Mouse (Mus musculus): ENCODE measurements around the gene Dcst2.

The Dcst2 gene

GRCm38 (mm10) chr3:89361675-89362074 is at the start of gene Dcst2:
Dcst2 (plus strand) TSS chr3:89361975.
- DNase-seq (ENCODE audit: inconsistent age in 2 of 2, low spot score in 1 of 2) = peak in 1 of 2 experiments; percentile 5

DNA sequence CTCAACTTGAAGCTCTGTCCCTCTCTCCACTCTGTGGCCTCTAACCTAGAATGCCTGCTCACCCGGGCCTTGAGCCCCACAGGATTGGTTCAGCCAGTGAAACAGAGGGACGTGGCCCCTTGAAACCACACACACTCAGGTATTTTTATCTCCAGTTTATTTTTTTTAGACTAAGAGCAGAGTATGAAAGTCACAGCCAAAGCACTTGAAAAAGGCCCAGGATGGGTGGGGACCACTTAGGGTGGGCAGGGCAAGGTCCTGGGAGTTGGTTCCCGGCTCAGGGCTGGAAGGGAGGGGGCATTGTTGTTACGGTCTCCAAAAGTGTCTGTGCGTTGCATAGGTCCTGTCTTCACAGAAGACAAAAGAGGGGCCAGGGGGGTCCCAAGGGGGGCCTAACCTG is 47.4 kb upstream of the Dcst2 start:
- no peak for DNase-seq (ENCODE audit: inconsistent age in 2 of 2, low spot score in 1 of 2)

DNA sequence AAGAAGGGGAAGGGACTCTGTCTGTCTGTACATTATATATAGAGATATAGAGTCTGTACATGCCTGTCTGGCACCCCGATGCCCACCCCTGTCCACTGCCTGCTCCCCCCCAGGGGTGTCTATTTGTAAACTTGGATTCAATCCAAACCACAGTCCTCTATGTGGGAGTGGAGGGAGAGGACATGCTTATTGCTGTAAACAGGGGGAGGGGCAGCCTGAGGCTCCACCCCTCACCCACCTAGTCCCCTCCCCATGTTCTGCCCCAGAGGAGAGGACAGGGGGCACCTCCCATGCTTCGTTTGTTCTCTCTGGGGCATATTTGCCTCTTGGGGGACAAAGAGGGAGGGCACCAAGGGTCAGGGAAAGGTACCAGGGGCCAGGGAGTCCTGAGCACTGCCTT is 47.0 kb upstream of the Dcst2 start:
- DNase-seq (ENCODE audit: inconsistent age in 2 of 2, low spot score in 1 of 2) = no peak

- DNase-seq (ENCODE audit: inconsistent age in 2 of 2, low spot score in 1 of 2) = peak; percentile 62 to 87
Observed at GRCm38 (mm10) chr3:89315195-89315929, 46.4 kb upstream of the Dcst2 start.

- peak in 1 of 2 experiments; percentile 41 for DNase-seq (ENCODE audit: inconsistent age in 2 of 2, low spot score in 1 of 2)
Observed at GRCm38 (mm10) chr3:89315930-89316831, 45.6 kb upstream of the Dcst2 start.

- peak; percentile 81 to 95 for DNase-seq (ENCODE audit: inconsistent age in 2 of 2, low spot score in 1 of 2)
Observed at GRCm38 (mm10) chr3:89316833-89317232, 44.9 kb upstream of the Dcst2 start.

DNA sequence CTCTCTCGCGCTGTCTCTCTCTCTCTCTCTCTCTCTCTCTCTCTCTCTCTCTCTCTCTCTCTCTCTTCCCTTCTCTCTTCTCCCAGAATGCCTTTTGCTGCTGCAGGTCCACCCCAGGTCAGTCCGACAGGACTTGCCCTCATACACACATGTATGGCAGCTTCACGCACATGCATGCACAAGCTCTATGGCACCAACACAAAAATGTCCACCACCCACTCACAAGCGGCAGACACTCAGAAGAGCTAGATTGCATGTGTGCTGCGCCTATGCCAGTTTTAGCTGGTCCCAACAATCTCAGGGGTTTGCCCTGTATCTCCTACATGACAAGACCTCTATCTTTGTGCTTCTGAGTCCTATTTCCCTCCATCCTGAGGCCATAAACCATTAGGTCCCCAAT is 44.5 kb upstream of the Dcst2 start:
- no peak for DNase-seq (ENCODE audit: inconsistent age in 2 of 2, low spot score in 1 of 2)

GRCm38 (mm10) chr3:89318316-89318715 is 43.5 kb upstream of the Dcst2 start:
- no peak for DNase-seq (ENCODE audit: inconsistent age in 2 of 2, low spot score in 1 of 2)

DNA sequence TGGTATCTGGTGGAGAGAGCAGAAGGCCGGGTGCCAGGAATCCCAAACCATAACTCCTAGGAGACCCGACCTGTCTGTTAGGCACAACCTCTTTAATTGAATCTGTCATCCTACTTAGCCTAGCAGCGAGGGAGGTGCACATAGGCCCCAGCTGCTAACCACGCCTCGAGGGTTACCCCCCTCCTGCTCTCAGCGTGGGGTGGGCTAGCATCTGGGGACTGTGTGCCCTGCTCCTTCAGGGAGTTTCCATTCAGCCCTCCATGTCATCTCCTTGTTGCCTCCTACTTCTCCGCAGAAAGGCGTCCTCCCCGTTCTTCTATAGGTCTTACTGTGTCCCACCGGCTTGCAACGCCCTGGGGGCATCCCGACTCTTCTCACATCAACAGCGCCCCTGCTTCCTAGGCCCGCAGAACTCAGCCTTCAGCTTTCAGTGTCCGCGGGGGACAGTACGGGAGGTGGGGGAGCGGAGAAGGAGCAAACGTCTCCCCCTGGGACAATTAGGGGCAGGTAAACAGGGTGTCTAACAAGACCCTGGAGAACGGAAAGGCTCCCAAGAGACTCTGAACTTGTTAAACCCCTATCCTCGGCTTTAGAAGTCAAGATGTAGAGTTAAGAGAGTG is 42.7 kb upstream of the Dcst2 start:
- DNase-seq (ENCODE audit: inconsistent age in 2 of 2, low spot score in 1 of 2) = no peak

- DNase-seq (ENCODE audit: inconsistent age in 2 of 2, low spot score in 1 of 2) = no peak
Observed at GRCm38 (mm10) chr3:89319591-89320350, 42.0 kb upstream of the Dcst2 start.

DNA sequence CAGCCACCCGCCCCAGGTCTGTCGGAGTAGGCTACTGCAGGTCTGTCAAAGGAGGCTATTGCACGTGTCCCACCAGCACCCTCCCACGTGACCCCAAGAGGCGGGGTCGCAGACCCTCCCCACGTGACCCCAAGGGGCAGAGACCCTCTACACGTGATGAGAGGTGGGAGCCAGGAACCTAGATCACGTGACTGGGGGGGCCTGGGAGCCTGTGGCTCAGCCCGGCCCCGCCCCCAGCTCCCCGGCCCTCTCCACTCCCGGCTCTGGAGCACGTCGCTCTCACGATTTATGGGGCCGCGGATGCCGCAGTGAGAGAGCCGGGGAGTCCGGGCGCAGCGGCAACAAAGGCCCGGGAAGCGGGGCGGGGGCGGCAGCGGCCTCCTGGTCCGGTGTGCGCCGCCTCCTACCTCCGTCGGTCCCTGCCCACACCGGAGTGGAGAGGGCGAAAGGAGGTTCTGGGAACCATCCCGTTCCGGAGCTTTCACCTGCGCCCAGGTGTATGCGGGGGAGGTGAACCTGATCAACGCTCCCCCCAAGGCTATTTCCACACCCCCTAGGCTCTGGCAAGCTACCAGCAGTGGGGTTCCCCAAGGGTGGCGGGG is 41.1 kb upstream of the Dcst2 start:
- peak; percentile 50 to 66 for DNase-seq (ENCODE audit: inconsistent age in 2 of 2, low spot score in 1 of 2)

DNA sequence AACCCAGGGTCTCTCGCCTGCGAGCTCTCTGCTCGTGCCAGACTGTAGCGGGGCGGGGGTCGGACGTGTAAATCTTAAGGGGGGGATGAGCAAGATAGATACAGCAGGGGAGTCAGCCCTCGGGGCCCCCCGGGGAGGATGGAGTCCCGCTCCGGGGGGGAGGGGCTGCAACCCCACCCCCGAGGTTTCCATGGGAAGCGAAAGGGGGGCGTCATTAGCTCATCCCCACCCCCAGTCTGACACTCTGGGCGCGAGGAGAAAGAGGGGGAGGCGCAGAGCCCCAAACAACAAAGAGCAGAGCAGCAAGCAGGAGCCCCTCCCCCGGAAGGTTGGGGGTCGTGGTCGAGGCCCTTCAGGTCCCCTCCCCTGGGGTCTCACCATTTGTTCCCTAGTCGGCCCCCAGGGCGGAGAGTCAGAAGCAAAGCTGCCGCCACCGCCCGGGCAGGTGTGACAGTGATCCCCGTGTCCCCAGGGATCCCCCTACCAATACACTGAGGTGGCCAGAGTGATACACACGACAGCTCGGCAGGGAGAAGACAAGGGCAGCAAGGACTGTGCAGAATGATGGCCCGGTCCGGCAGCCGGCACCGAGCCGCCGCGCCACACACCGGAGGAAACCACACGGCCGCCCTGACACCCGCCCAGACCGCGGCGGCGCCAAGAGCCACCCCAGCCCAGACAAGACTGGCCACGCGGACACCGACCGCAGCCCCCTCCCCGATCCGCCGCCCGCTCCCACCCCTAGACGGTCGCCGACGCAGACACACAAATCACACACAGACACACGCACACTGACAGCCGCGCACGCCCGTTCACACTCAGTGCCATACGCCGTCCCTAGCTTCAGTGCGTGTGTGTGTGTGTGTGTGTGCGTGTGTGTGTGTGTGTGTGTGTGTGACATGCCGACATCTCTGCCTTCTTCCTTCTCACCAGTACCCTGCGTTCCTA is 40.3 kb upstream of the Dcst2 start:
- DNase-seq (ENCODE audit: inconsistent age in 2 of 2, low spot score in 1 of 2) = peak in 1 of 2 experiments; percentile 60

DNA sequence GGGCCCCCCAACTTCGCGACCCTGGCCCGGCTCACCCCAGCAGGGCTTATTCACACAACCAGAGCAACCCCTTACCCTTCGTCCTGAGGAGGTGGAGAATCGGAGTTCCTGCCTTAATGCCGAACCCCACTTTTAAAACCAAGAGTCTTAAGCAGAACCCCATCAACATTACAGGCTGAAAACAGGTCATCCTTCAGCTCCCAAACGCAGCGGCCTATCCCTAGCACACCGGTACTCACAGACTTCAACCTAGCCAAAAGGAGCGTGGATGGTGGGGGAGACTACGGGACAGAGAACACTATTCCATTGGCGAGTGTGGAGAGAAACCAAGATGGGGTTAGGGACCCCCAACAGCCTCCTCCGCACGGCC is 39.7 kb upstream of the Dcst2 start:
- peak in 1 of 2 experiments; percentile 60 for DNase-seq (ENCODE audit: inconsistent age in 2 of 2, low spot score in 1 of 2)

GRCm38 (mm10) chr3:89322514-89323165 is 39.1 kb upstream of the Dcst2 start, which contains the start of gene Efna3:
Efna3 (minus strand) TSS chr3:89322965.
- peak; percentile 83 to 91 for DNase-seq (ENCODE audit: inconsistent age in 2 of 2, low spot score in 1 of 2)

DNA sequence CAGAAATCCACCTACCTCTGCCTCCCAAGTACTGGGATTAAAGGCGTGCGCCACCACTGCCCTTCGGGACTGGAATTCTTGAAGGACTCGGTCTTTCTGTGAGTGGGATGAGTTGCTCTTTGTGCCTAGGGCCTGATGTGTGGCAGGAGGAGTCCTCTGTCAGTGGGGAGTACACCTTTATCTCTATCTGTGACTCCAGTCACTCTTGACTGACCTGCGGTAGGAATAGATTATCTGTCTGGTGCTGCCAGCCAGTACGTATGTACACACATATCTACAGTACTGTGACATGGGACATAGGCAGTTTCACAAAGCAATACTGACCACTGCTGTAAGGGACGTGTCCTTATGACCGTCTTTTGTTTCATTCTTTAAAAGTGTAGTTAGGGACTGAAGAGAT is 35.9 kb upstream of the Dcst2 start:
- no peak for DNase-seq (ENCODE audit: inconsistent age in 2 of 2, low spot score in 1 of 2)

DNA sequence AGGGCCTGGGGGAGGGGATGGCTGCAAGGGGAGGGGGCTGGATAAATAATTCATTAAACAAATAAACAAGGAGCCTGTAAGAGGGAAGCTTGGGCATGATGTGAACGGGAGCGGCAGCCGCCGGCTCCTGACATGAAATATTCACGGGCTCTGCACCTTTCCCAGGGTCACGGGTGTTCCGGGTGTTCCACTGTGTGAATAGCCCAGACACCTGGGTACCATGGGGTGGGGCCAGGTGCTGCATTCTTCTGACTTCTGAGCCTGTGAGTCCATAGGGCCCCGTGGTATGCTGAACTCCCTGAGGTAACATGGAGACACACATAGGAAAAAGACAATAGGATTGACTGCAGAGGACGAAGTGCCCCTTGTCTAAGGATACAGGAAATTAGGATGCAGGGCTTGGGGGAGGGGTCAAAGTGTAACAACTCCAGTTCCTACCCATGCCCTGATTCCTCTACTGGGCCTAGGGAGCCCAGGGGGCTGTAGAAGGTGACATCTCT is 34.4 kb upstream of the Dcst2 start:
- DNase-seq (ENCODE audit: inconsistent age in 2 of 2, low spot score in 1 of 2) = no peak

DNA sequence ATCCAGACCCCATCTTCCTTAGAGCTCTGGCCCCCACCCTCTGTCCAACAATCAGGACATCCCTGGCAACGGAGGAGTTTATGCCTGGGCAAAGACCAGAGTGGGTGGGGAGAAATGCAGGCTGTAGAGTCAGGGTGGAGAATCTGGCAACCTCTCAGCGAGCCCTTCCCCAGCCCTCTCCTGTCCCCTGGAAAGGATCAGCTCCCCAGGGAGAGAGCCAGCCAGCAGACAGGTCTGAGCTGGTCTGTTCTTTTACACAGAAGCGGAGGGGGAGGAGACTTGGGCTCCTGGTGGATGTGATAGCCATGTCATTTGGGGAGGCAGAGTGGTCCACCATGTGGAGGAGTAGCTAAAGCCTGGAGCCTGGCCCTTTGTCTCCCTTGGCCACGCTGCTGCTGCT is 33.2 kb upstream of the Dcst2 start:
- DNase-seq (ENCODE audit: inconsistent age in 2 of 2, low spot score in 1 of 2) = no peak

DNA sequence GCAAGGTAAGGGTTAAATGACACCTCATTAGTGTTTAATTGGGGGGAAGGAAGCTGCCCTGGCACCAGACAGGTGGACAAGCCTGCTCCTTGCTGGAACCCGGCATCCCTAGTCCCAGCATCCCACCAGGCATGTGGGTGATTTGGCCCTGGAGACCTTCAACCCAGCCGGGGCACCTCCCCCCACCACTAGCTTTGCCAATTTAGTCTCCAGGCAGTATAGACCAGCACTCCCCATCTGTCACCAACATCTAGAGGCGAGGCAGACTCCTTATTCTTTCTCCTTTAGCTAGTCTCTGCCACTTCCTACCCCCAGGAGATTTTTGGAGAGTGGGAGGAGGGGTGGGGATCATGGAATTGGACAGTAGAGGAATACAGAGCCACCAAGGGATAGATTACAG is 31.4 kb upstream of the Dcst2 start:
- no peak for DNase-seq (ENCODE audit: inconsistent age in 2 of 2, low spot score in 1 of 2)

GRCm38 (mm10) chr3:89330948-89331347 is 30.8 kb upstream of the Dcst2 start:
- peak; percentile 76 to 82 for DNase-seq (ENCODE audit: inconsistent age in 2 of 2, low spot score in 1 of 2)

Data from adrenal gland, adult (tissue).